Mouse (Mus musculus) spleen, postnatal 4 days (tissue): ENCODE data around the gene Pdp2.

Experiments used
- DNase-seq, 2 experiments: peaks; one replicate each; pipeline ENCODE4 v3.0.0; 2022; ENCODE audit warnings: low spot score in 2 of 2

The Pdp2 gene

GRCm38 (mm10) chr8:104597656-104598055 lies 6.4 kb downstream of the Pdp2 start:
- DNase-seq, result no peak

GRCm38 (mm10) chr8:104598496-104598895 lies 7.2 kb downstream of the Pdp2 start:
- DNase-seq, result no peak

- no peak for DNase-seq
Measured at GRCm38 (mm10) chr8:104601386-104601785, 10.1 kb downstream of the Pdp2 start.

- no peak for DNase-seq
Measured at GRCm38 (mm10) chr8:104601941-104602371, 10.7 kb downstream of the Pdp2 start.

- DNase-seq, result peak; percentile 70 to 78
Measured at GRCm38 (mm10) chr8:104602468-104603244, 11.4 kb downstream of the Pdp2 start.

GRCm38 (mm10) chr8:104603245-104603593 lies 12.0 kb downstream of the Pdp2 start:
- no peak for DNase-seq

- no peak for DNase-seq
Measured at GRCm38 (mm10) chr8:104606329-104606728, 15.1 kb downstream of the Pdp2 start.

GRCm38 (mm10) chr8:104607944-104608343 lies 16.7 kb downstream of the Pdp2 start:
- DNase-seq, result no peak

GRCm38 (mm10) chr8:104609222-104609621 lies 18.0 kb downstream of the Pdp2 start:
- DNase-seq, result no peak

GRCm38 (mm10) chr8:104610185-104610766 lies 19.0 kb downstream of the Pdp2 start:
- DNase-seq, result no peak

- no peak for DNase-seq
Measured at GRCm38 (mm10) chr8:104611613-104612012, 20.4 kb downstream of the Pdp2 start.

- DNase-seq, result no peak
Measured at GRCm38 (mm10) chr8:104613119-104613518, 21.9 kb downstream of the Pdp2 start.

GRCm38 (mm10) chr8:104620765-104621164 lies 29.5 kb downstream of the Pdp2 start:
- no peak for DNase-seq

- no peak for DNase-seq
Measured at GRCm38 (mm10) chr8:104624161-104624560, 32.9 kb downstream of the Pdp2 start, which contains the start of gene Cdh16. Gene Cdh16 (minus strand): TSS chr8:104624396.

- no peak for DNase-seq
Measured at GRCm38 (mm10) chr8:104627065-104627740, 36.0 kb downstream of the Pdp2 start.

- no peak for DNase-seq
Measured at GRCm38 (mm10) chr8:104628402-104628801, 37.2 kb downstream of the Pdp2 start.

GRCm38 (mm10) chr8:104629306-104630110 lies 38.3 kb downstream of the Pdp2 start:
- DNase-seq, result peak in 1 of 2 experiments; percentile 51

GRCm38 (mm10) chr8:104630111-104630479 lies 38.8 kb downstream of the Pdp2 start:
- DNase-seq, result peak in 1 of 2 experiments; percentile 49

GRCm38 (mm10) chr8:104630574-104630973 lies 39.3 kb downstream of the Pdp2 start:
- DNase-seq, result peak in 1 of 2 experiments; percentile 70

GRCm38 (mm10) chr8:104630981-104631663 lies 39.9 kb downstream of the Pdp2 start, which contains the start of gene Rrad:
Gene Rrad (minus strand): TSS chr8:104631327.
- peak; percentile 48 to 69 for DNase-seq

- DNase-seq, result peak; percentile 12 to 58
Measured at GRCm38 (mm10) chr8:104631975-104632374, 40.7 kb downstream of the Pdp2 start.
